Mouse (Mus musculus): ENCODE measurements around the gene Shld2.
A peak's percentile ranks its signal among the peaks of the same experiment; 100 is the strongest.

The Shld2 gene

DNA sequence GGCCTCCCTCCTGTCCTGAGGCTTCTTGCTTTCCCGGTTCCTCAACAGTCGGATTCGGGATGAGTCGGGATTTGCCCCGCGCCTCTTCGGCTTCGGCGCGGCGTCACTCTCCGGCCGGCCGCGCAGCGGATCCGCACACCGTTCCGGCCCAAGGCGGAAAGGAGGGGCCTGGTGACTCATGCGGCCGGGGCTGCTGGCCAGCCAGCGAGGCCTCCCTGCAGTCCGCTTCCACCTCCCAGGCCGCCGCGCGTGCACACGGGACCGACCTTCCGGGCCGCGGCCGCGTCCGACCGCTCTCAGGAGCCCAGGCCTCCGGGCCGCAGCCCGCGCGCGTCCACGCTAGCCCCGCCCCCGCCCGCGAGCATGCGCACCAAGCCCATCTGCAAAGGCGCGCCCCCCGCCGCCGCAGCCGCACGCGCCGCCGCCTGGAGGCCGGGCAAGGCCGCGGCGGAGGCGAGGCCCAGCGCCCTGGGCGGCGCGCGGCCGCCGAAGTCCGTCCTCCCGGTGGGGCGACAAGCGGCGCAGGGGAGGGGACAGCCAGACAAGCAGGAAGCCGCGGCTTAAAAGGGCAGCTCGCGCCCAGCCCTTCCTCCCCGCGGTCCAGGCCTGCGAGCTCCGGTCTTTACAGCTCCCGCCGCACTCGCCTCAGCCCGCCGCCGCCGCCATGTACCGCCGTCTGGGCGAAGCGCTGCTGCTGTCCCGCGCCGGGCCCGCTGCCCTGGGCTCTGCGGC is at the start of gene Shld2, which contains the start of gene Glud1:
Gene Shld2 (minus strand): TSS at position 260 of the 732 bp plus-strand sequence.
Gene Glud1 (plus strand): TSS at position 494 of the 732 bp plus-strand sequence.
- peak; percentile 98 to 99 for DNase-seq

DNA sequence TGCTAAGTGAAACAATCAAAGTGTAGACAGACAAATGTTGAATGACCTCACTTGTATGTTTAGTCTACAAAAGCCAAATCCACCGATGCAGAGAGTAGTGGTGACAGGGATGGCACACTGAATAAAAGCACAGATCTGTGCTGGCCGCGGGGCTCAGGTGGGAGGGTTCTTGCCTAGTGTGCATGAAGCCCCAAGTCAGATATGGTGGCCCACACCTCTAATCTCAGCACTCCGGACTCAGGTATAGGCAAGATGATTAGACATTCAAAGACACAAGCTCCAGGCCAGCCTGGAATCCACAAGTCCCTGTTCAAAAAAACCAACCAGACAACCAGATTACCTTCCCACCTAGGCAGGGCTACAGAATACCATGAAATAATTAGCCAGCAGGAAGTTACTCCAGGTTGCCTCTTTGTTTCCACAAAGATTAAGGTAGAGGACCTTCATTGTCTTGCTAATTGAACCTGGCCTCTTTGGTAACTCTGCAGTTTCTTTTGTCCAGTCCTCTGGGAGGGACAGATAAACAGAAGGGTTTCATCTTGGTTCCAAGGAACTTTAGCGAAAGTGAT is 49.5 kb upstream of the Shld2 start:
- DNase-seq = no peak

- no peak for DNase-seq
Observed at GRCm38 (mm10) chr14:34357671-34358455, 47.6 kb upstream of the Shld2 start.

DNA sequence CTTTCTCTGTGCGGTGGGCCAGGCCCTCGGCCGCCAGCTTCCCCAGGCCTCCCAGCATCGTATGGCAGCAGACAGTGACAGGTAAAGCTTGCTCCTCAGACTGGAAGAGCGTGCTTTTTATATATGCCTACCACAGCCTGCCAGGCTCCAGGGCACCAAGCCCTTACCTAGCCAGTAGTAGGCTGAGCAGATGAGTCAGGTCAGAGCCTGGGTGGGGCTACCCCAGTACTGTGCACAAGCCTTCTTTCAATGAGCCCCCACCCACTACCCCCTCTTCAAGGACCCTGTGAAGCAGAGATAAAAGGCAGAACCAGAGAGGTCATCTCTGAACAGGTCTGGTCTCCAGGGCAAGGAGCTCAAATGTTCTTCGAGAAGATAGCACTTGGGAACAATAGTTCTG is 45.0 kb upstream of the Shld2 start, which contains the start of gene Fam25c:
Gene Fam25c (minus strand): TSS at position 133 of the 400 bp plus-strand sequence.
- no peak for DNase-seq

- DNase-seq = no peak
Observed at GRCm38 (mm10) chr14:34354456-34354855, 44.2 kb upstream of the Shld2 start.

GRCm38 (mm10) chr14:34353326-34353725 is 43.0 kb upstream of the Shld2 start:
- DNase-seq = no peak

- no peak for DNase-seq
Observed at GRCm38 (mm10) chr14:34352523-34352922, 42.2 kb upstream of the Shld2 start.

DNA sequence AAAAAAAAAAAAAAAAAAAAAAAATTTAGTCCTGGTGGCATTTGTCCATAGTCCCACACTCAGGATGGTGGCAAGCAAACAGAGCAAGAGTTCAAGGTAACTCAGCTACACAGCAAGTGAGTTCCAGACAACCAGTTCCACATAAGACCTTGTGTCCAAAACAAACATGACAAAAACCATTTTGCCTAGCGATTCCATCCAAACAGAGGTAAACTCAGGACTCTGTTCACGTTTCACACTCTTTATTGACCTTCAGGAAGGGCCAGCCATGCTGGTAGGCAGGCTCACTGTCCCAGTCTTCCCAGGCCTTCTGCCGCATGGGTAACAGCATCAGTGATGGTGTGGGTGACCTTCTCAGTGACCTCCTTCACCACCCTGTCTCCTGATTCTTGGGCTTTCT is 41.4 kb upstream of the Shld2 start:
- DNase-seq = no peak

DNA sequence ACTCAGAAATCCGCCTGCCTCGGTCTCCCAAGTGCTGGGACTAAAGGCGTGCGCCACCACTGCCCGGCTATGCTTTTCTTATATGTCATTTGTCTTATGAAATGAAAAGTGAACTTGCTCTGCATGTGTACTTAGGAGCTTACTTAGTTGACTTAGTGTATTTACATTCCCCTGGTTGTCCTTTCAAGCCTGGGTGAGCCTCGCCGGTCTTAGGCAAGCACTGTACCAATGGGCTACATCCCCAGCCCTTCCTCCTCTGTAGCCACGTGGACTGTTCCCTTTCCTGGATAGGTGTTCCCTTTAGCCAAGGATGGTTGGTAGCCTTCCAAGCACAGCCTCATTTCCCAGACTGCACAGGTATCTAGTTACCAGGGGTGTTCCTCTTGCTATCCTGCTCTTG is 38.7 kb upstream of the Shld2 start:
- DNase-seq = no peak

DNA sequence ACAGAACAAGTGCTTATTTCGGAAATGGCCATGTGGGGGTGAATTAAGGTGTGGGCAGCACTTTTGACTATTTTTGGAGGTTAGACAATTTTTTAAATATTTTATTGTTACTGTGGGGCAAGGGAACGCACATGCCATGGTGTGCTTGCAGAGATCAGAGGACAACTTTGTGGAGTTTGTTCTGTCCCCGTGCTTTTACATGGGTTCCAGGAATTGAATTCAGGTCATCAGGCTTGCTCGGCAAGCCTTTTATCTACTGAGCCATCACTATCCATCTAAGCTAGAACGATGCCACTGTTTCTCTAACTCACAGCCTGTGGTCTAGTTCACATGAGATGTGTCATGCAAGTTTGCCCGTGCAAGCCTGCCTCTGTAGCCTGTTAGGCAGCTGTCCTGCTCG is 38.0 kb upstream of the Shld2 start:
- no peak for DNase-seq

- DNase-seq = no peak
Observed at GRCm38 (mm10) chr14:34347084-34347483, 36.8 kb upstream of the Shld2 start.

DNA sequence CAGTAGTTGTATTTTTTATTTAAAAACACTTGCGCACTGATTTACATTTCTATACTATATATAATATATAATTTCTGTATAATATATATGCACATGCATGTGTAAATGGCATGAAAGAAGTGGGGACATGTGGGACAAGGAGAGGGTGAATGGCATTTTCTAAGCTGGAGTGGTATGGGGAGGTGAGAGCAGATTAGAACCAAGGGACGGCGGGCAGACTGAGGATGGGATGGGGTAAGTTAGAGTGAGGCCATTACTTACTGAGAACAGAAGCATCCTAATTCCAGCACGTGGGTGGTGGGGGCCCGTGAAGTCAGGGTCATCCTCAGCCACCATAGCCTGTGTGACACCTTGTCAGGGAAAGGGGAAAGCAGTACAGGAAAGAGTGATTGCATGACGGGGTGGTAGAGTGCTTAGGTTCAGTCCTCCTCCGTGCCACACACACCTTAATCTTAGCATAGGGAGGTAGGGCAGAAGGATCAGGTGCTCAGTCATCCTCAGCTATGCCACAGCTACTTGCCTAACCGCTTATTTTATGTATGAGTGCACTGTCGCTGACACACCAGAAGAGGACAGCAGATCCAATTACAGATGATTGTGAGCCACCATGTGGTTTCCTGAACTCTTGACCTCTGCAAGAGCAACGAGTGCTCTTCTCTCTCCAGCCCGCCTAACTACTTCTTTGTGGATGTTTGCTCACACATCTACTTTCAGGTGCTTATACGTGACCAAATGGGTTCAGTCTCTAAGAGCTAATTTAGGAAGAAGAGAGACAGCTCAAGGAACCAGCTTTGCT is 35.7 kb upstream of the Shld2 start:
- DNase-seq = no peak

GRCm38 (mm10) chr14:34344361-34344760 is 34.1 kb upstream of the Shld2 start:
- DNase-seq = no peak

DNA sequence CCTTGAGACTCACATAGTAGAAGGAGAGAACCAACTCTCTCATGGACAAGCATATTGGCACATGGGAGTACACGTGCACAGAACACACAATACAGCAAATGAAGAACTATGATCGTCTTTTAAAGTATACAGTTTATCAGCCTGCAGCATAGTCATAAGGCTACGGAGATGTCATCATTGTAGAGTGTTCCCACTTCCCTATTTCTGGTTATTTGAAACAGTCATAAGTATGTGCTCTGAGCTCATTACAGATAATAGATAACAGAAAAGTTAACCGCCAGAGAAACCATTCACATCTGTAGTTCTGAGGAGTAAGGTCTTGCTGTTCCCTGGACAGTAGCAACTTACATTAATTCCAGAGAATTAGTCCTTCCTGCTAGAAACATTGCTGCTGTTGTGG is 32.8 kb upstream of the Shld2 start:
- DNase-seq = no peak

DNA sequence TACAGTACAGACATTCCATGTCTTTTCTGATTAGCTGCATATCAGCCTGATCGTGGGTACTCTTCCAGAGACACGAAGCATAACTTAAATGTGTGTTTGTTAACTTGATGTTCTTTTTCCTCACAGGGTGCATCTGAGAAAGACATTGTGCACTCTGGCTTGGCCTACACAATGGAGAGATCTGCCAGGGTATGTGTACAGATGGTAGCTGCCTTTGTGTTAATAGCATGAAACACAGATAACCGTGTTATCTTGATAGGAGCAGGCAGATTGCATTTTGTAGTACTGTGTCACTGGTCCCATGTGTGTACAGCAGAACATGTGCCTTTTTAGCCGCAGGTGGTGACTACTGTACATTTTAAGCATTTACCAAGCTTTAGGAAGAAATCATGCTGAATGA is 31.7 kb upstream of the Shld2 start:
- no peak for DNase-seq

GRCm38 (mm10) chr14:34339446-34339845 is 29.2 kb upstream of the Shld2 start:
- no peak for DNase-seq

DNA sequence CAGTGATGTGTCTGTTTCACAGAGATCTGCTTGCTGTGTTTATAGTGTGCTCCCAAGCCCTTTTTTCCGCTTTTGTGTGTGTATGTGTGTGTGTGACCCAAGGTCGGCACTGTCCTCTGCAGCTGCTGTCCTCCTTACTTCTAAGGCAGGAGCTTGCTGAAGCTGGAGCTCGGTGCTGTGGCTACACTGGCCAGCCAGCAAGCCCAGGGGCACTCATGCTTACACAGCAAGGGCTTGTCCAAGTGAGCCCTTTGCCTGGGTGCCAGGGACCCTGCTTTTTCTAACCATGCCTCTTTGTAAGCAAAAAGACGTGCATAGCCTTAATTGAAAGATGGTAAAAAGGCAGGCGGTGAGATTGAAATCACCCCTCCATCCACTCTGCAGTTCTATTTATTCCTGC is 22.2 kb upstream of the Shld2 start:
- DNase-seq = no peak

DNA sequence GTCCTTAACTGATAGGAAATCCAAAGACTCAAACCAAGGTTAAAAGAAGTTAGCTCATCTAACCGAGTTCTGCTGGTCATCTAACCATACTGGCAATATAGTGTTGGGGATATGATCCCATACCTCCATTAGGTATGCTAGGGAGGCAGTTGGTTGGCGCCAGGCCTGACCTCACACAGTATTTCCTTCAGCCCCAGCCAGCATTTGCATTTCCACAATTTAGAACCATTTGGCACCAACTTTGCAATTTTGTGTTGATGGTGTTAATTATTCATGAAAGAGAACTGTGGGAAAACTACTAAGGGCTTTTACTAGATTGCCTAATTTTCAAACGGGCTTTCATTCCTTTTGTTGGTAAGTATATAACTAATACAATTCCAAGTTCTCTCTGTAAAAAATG is 21.6 kb upstream of the Shld2 start:
- no peak for DNase-seq

DNA sequence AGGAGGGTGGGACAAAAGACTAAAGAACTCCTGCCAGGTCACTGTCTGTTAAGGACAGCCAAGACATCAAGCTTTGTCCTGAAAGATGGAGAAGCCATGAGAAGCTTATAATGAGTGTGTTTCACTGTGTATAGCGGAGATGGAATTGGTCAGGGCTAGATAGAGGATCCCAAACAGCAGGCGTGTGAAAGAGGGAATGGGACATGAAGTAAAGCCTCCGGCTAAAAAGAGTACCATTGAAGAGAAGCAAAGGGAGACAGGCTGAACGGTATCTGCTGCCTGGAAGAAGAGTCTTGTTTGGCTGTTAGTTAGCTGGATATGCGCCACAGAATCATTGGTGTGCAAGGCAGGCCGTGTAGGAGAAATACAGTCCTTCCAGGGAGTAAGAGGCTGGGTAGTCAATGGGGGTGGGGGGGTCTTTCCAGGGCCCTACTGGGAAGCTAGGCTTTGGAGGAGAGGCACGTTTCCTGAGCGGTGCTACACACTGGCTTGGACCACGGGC is 20.4 kb upstream of the Shld2 start:
- DNase-seq = no peak

GRCm38 (mm10) chr14:34327618-34328017 is 17.3 kb upstream of the Shld2 start:
- DNase-seq = no peak

GRCm38 (mm10) chr14:34326606-34327005 is 16.3 kb upstream of the Shld2 start:
- no peak for DNase-seq

DNA sequence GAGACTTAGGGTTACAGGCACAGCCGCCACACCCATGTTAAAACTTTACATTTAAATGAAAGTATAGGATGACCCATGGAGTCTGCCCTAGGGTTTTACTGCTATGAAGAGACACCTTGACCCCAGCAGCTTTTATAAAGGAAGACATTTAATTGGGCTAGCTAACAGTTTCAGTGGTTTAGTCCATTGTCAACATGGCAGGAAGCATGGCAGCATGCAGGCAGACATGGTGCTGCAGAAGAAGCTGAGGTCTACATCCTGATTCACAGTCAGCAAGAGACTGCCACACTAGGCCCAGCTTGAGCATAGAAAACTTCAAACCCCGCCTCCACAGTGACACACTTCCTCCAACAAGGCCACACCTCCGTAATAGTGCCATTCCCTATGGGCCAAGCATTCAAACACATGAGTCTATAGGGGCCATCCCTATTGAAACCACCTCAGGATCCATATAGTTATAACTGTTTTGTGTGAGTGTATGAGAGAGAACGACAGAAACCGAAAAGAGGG is 13.3 kb upstream of the Shld2 start:
- DNase-seq = no peak

- no peak for DNase-seq
Observed at GRCm38 (mm10) chr14:34318113-34318512, 7.8 kb upstream of the Shld2 start.

All from cerebellum, postnatal 25 days (tissue).